Mouse (Mus musculus): ENCODE data around the gene Ism2.

DNA sequence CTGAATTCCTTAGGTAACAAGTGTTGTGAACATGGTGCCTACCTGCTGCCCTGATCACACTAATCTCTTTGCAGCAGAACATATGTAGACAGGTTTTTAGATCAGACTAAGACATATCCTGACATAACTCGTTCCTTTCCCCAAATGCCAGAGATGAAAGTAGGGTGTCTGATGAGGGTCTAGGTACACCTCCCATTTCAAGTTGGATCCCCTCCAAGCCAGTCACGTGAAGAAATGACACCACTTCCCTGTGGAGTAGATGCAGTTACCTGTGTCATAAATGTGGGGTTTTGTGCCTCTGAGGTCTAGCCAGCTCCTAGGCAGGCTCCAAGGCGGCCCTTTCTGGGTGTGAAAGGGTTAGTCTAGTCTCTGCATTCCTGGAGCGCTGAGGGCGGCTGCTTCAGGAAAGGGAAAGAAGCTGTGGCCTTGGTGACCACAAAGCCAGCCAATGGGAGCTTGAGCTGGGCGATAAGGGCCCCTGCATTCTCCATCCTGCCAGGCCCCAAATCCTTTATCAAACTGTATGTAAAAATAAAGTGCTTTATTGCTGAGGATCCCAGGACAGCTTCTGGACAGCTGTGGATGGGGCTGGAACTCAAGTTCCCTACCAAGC lies 21.3 kb downstream of the Ism2 start:
- TF ChIP-seq CTCF (IDR thresholded peaks at IDR 0.05; ENCODE audit: control insufficient read depth, insufficient read depth, low read length), result no peak
- TF ChIP-seq POLR2A (IDR thresholded peaks at IDR 0.05; ENCODE audit: borderline replicate concordance, control insufficient read depth, low read depth, low read length), result no peak

Measured in bone marrow, adult 2 months (tissue).